Mouse (Mus musculus): ENCODE results near the gene Eef1g. TPM values are rescaled to one million over a fixed set of nuclear protein-coding genes. Genes with fewer than 3 reads are reported as not detected.
A peak's percentile ranks its signal among the peaks of the same experiment; 100 is the strongest.
"Not testable (repeated sequence)": the region's sequence is repeated elsewhere in the genome, so short reads cannot be mapped to it uniquely, and the experiment has no call there.

Gene Eef1g
- polyA plus RNA-seq, 1 experiment, result 242 TPM

GRCm38 (mm10) chr19:8993625-8993912, 26.7 kb downstream of the Eef1g start:
- Histone ChIP-seq H3K27ac (ENCODE audit: insufficient read depth, low read length) (no peak overlapping the region), H3K4me3 (ENCODE audit: extremely low read depth, insufficient read depth, insufficient read length) (no peak overlapping the region), H3K4me1 (ENCODE audit: control insufficient read depth, insufficient read depth, insufficient read length) (peaks cover 29% of the 10 kb centered on the region), H3K27me3 (ENCODE audit: control insufficient read depth, insufficient read depth, low read length) (peaks cover 6% of the 10 kb centered on the region), H3K36me3 (ENCODE audit: control insufficient read depth, insufficient read depth, low read length) (no peaks in the 10 kb centered on the region)
- no peak for TF ChIP-seq POLR2A (IDR thresholded peaks at IDR 0.05; ENCODE audit: low read depth, low read length)
- no peak for TF ChIP-seq CTCF (IDR thresholded peaks at IDR 0.05; ENCODE audit: extremely low read depth, insufficient read depth, insufficient read length, insufficient replicate concordance)
- WGBS, result 69% methylated on average over 2 of the region's 2 CpGs
- DNase-seq (ENCODE audit: low read depth in 1 of 2, low spot score in 2 of 2), result no peak

GRCm38 (mm10) chr19:8994813-8995607, 28.2 kb downstream of the Eef1g start:
- Histone ChIP-seq H3K27ac (ENCODE audit: insufficient read depth, low read length) (no peak overlapping the region), H3K4me3 (ENCODE audit: extremely low read depth, insufficient read depth, insufficient read length) (no peak overlapping the region), H3K4me1 (ENCODE audit: control insufficient read depth, insufficient read depth, insufficient read length) (peaks cover 32% of the 10 kb centered on the region; the same call in 1 of the 2 replicates), H3K27me3 (ENCODE audit: control insufficient read depth, insufficient read depth, low read length) (no peaks in the 10 kb centered on the region), H3K36me3 (ENCODE audit: control insufficient read depth, insufficient read depth, low read length) (no peaks in the 10 kb centered on the region)
- TF ChIP-seq CTCF (IDR thresholded peaks at IDR 0.05; ENCODE audit: extremely low read depth, insufficient read depth, insufficient read length, insufficient replicate concordance), result no peak
- TF ChIP-seq POLR2A (IDR thresholded peaks at IDR 0.05; ENCODE audit: low read depth, low read length), result no peak
- 83% methylated on average over 10 of the region's 10 CpGs for WGBS
- DNase-seq (ENCODE audit: low read depth in 1 of 2, low spot score in 2 of 2), result no peak

GRCm38 (mm10) chr19:8996601-8997000, 29.8 kb downstream of the Eef1g start:
- H3K36me3 ChIP-seq (ENCODE audit: control insufficient read depth, insufficient read depth, low read length), result 0 out of 2 replicates have a peak, but pooled peaks cover 1% of the 10 kb centered on the region
- H3K27ac ChIP-seq (ENCODE audit: insufficient read depth, low read length), result no peak overlapping the region
- TF ChIP-seq POLR2A (IDR thresholded peaks at IDR 0.05; ENCODE audit: low read depth, low read length), result no peak
- no peak for TF ChIP-seq CTCF (IDR thresholded peaks at IDR 0.05; ENCODE audit: extremely low read depth, insufficient read depth, insufficient read length, insufficient replicate concordance)
- 93% methylated on average over 6 of the region's 6 CpGs for WGBS
- H3K4me1 ChIP-seq (ENCODE audit: control insufficient read depth, insufficient read depth, insufficient read length), result peaks cover 27% of the 10 kb centered on the region; the same call in 1 of the 2 replicates
- no peaks in the 10 kb centered on the region for H3K27me3 ChIP-seq (ENCODE audit: control insufficient read depth, insufficient read depth, low read length)
- H3K4me3 ChIP-seq (ENCODE audit: extremely low read depth, insufficient read depth, insufficient read length), result no peak overlapping the region
- DNase-seq (ENCODE audit: low read depth in 1 of 2, low spot score in 2 of 2), result no peak

GRCm38 (mm10) chr19:8997546-8997945, 30.7 kb downstream of the Eef1g start:
- H3K4me1 ChIP-seq (ENCODE audit: control insufficient read depth, insufficient read depth, insufficient read length), result peaks cover 24% of the 10 kb centered on the region; the same call in 1 of the 2 replicates
- no peak overlapping the region for H3K4me3 ChIP-seq (ENCODE audit: extremely low read depth, insufficient read depth, insufficient read length)
- H3K27me3 ChIP-seq (ENCODE audit: control insufficient read depth, insufficient read depth, low read length), result no peaks in the 10 kb centered on the region
- H3K36me3 ChIP-seq (ENCODE audit: control insufficient read depth, insufficient read depth, low read length), result peaks cover 7% of the 10 kb centered on the region
- TF ChIP-seq CTCF (IDR thresholded peaks at IDR 0.05; ENCODE audit: extremely low read depth, insufficient read depth, insufficient read length, insufficient replicate concordance) (no peak), POLR2A (IDR thresholded peaks at IDR 0.05; ENCODE audit: low read depth, low read length) (no peak)
- DNase-seq (ENCODE audit: low read depth in 1 of 2, low spot score in 2 of 2), result peak; percentile 49 to 51
- peak overlapping the region; percentile 34 for H3K27ac ChIP-seq (ENCODE audit: insufficient read depth, low read length)
- 29% methylated on average over 4 of the region's 4 CpGs for WGBS

- no peaks in the 10 kb centered on the region for H3K27me3 ChIP-seq (ENCODE audit: control insufficient read depth, insufficient read depth, low read length)
- no peak for TF ChIP-seq POLR2A (IDR thresholded peaks at IDR 0.05; ENCODE audit: low read depth, low read length)
- no peak for TF ChIP-seq CTCF (IDR thresholded peaks at IDR 0.05; ENCODE audit: extremely low read depth, insufficient read depth, insufficient read length, insufficient replicate concordance)
- peaks cover 17% of the 10 kb centered on the region; the same call in 1 of the 2 replicates for H3K4me1 ChIP-seq (ENCODE audit: control insufficient read depth, insufficient read depth, insufficient read length)
- H3K36me3 ChIP-seq (ENCODE audit: control insufficient read depth, insufficient read depth, low read length), result peaks cover 7% of the 10 kb centered on the region
- no peak overlapping the region for H3K27ac ChIP-seq (ENCODE audit: insufficient read depth, low read length)
- WGBS, result 68% methylated on average over 6 of the region's 6 CpGs
- no peak overlapping the region for H3K4me3 ChIP-seq (ENCODE audit: extremely low read depth, insufficient read depth, insufficient read length)
- DNase-seq (ENCODE audit: low read depth in 1 of 2, low spot score in 2 of 2), result no peak
Measured at GRCm38 (mm10) chr19:8998546-8998945, 31.7 kb downstream of the Eef1g start.

- Histone ChIP-seq H3K27me3 (ENCODE audit: control insufficient read depth, insufficient read depth, low read length) (no peaks in the 10 kb centered on the region), H3K27ac (ENCODE audit: insufficient read depth, low read length) (no peak overlapping the region), H3K4me3 (ENCODE audit: extremely low read depth, insufficient read depth, insufficient read length) (no peak overlapping the region), H3K4me1 (ENCODE audit: control insufficient read depth, insufficient read depth, insufficient read length) (peaks cover 17% of the 10 kb centered on the region; the same call in 1 of the 2 replicates), H3K36me3 (ENCODE audit: control insufficient read depth, insufficient read depth, low read length) (peaks cover 7% of the 10 kb centered on the region)
- TF ChIP-seq CTCF (IDR thresholded peaks at IDR 0.05; ENCODE audit: extremely low read depth, insufficient read depth, insufficient read length, insufficient replicate concordance), result no peak
- TF ChIP-seq POLR2A (IDR thresholded peaks at IDR 0.05; ENCODE audit: low read depth, low read length), result no peak
- DNase-seq (ENCODE audit: low read depth in 1 of 2, low spot score in 2 of 2), result no peak
- 88% methylated on average over 4 of the region's 4 CpGs for WGBS
Measured at GRCm38 (mm10) chr19:8999223-8999622, 32.4 kb downstream of the Eef1g start.

- H3K27ac ChIP-seq (ENCODE audit: insufficient read depth, low read length); H3K4me1 ChIP-seq (ENCODE audit: control insufficient read depth, insufficient read depth, insufficient read length); H3K27me3 ChIP-seq (ENCODE audit: control insufficient read depth, insufficient read depth, low read length); H3K4me3 ChIP-seq (ENCODE audit: extremely low read depth, insufficient read depth, insufficient read length); H3K36me3 ChIP-seq (ENCODE audit: control insufficient read depth, insufficient read depth, low read length); DNase-seq (ENCODE audit: low read depth in 1 of 2, low spot score in 2 of 2): not testable (repeated sequence)
- WGBS, result 93% methylated on average over 2 of the region's 2 CpGs
Measured at GRCm38 (mm10) chr19:9006915-9007314, 40.1 kb downstream of the Eef1g start.
